Mouse (Mus musculus) liver, embryonic 14.5 days (tissue): ENCODE results near the gene A930004D18Rik. TPM values are rescaled to one million over a fixed set of nuclear protein-coding genes. Genes with fewer than 3 reads are reported as not detected.

Experiments
- ATAC-seq: fragments of 200-750 bp; cut with Nextera tagmentation; 2 replicates; pipeline ENCODE4 v1.8.0; 2017; ENCODE audit warnings: moderate number of reproducible peaks, mild to moderate bottlenecking, moderate library complexity; ENCODE audit not compliant: insufficient read depth
- DNase-seq, 3 experiments: peaks; one replicate each; pipeline ENCODE4 v3.0.0-alpha.2; 2012 to 2013; ENCODE audit warnings: low read depth in 3 of 3, low spot score in 3 of 3
- H3K27ac ChIP-seq: fragments of 300-500 bp; sonication (generic); 2 replicates; pipeline ENCODE4 v1.5.1; 2014; ENCODE audit warnings: moderate library complexity, mild to moderate bottlenecking, control low read depth, inconsistent platforms
- H3K27me3 ChIP-seq: fragments of 300-500 bp; sonication (generic); 2 replicates; pipeline ENCODE4 v1.6.1; 2014; ENCODE audit warnings: mild to moderate bottlenecking, low read length, moderate library complexity; ENCODE audit not compliant: control insufficient read depth, insufficient read depth
- H3K36me3 ChIP-seq: fragments of 300-500 bp; sonication (generic); replicated peaks from 2 replicates; pipeline ENCODE4 v1.6.1; 2014; ENCODE audit warnings: low read depth; ENCODE audit not compliant: control insufficient read depth, insufficient read depth
- H3K4me1 ChIP-seq, 2 experiments: fragments of 200-500 bp in 1 of 2; fragments of 300-500 bp in 1 of 2; sonication (generic) in 1 of 2; replicated peaks; 2 replicates each; pipeline ENCODE4 v1.6.1; 2012 to 2014; ENCODE audit warnings: antibody characterized with exemption in 1 of 2, inconsistent platforms in 1 of 2, low read length in 1 of 2; ENCODE audit not compliant: control insufficient read depth in 2 of 2, insufficient read depth in 2 of 2
- H3K4me2 ChIP-seq: fragments of 300-500 bp; sonication (generic); 2 replicates; pipeline ENCODE4 v1.6.1; 2014; ENCODE audit warnings: low read depth, mild to moderate bottlenecking, control low read depth, moderate library complexity
- H3K4me3 ChIP-seq, 2 experiments: fragments of 200-500 bp in 1 of 2; fragments of 300-500 bp in 1 of 2; sonication (generic) in 1 of 2; 2 replicates each; pipeline ENCODE4 v1.5.1; 2012 to 2014; ENCODE audit warnings: low read depth in 2 of 2, low read length in 2 of 2, mild to moderate bottlenecking in 2 of 2, control low read depth in 1 of 2, inconsistent platforms in 1 of 2, moderate library complexity in 1 of 2; ENCODE audit not compliant: insufficient read depth in 1 of 2
- H3K9ac ChIP-seq: fragments of 300-500 bp; sonication (generic); replicated peaks from 2 replicates; pipeline ENCODE4 v1.6.1; 2014; ENCODE audit warnings: mild to moderate bottlenecking, control low read depth, moderate library complexity
- H3K9me3 ChIP-seq: fragments of 300-500 bp; sonication (generic); 2 replicates; pipeline ENCODE4 v1.6.1; 2016; ENCODE audit warnings: low read length, mixed read lengths; ENCODE audit not compliant: control insufficient read depth
- CTCF ChIP-seq: IDR thresholded peaks from 2 replicates; pipeline ENCODE4 v1.5.1; 2016; ENCODE audit warnings: antibody characterized with exemption, low read depth, control low read depth
- EP300 ChIP-seq: IDR thresholded peaks from 2 replicates; pipeline ENCODE4 v1.6.1; 2016; ENCODE audit warnings: antibody characterized with exemption, low read depth
- WGBS: fragments of 180-500 bp; shearing (Covaris S2); extraction: QIAGEN DNeasy Blood & Tissue Kit; methylation state at CpG from one replicate; pipeline ENCODE4 v1.1.7; 2014; ENCODE audit not compliant: insufficient replicate concordance; 5-methylcytosine and 5-hydroxymethylcytosine counted together
- polyA plus RNA-seq, 2 experiments: library from polyadenylated mRNA; depleted of rRNA in 1 of 2; stranded (reverse) in 1 of 2; unstranded in 1 of 2; fragments of >200 nt; fragmentation: Nextera tagmentation in 1 of 2; extraction: Ambion mirVana in 1 of 2; gene quantifications; 2 replicates each; pipeline versions ENCODE4 v1.2.1 to v1.2.3; 2012 to 2014

A930004D18Rik gene
- polyA plus RNA-seq, 2 experiments, result 0.36 to 0.48 TPM

DNA sequence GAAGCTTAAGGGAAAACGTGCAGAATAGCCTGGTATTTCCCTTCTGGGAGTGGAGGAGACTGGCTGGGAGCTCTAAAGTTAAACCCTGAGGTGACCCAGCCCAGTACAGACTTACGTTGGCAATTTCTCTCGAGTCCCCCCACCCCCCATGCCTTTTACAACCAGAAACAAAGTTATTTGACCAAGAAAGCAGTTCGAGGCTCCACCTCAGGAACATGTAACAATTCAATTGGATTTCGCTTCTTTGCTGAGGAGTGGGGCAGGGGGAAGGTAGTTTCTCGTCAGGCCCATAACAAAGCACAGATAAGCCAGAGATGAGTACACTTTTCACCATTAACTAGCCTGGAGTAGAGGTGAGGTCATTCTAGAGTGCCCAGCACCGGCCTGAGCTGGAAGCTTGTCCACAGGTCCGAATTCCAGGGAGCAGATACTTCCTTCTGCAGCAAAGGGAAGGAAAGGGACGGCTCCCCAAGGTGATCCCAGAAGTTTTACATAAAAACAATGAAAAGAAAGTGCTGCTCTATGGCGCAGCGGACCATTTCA is 11.8 kb upstream of the A930004D18Rik start:
- no peak for TF ChIP-seq CTCF
- no peak for TF ChIP-seq EP300
- Histone ChIP-seq H3K9ac (peak overlapping the region; percentile 16), H3K27ac (no peak overlapping the region), H3K4me3 (peak overlapping the region in 1 of 2 experiments; percentile 10; a peak in 2 of 4 replicates), H3K4me2 (peak overlapping the region; percentile 70), H3K27me3 (peaks cover 77% of the 10 kb centered on the region), H3K9me3 (no peaks in the 10 kb centered on the region), H3K36me3 (no peaks in the 10 kb centered on the region), H3K4me1 (peaks cover 0 to 8% of the 10 kb centered on the region in 2 experiments; a peak in 3 of 4 replicates)
- 18% methylated on average over 11 of the region's 11 CpGs for WGBS
- ATAC-seq (no peak), DNase-seq (no peak)

DNA sequence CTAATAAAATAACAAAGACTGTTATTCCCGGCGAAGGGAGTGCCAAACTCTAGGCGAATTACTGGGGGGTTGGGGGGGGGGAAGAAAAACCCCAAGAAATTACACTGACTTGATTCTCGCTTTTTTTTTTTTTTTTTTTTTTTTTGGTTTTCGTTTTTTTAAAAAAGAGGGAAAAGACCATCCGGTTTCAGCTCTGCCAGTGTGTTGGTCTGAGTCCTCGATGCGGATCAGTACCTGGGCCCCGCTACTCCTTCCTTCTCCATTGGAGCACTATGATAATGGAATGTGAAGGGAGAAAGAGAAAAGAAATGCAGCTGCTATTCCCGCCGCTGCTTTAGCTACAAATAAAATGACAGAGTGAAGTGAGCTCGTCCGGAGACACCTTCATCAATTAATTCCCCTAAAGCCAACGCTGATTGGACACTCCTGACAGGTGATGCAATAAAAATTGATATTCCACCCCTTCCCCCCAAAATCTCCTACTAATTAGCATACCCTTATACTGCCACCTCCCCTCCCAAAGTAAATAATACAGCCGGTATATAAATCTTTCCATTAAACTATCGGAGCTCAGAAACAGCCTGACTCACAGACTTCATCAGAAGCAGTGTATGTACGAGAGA is 11.0 kb upstream of the A930004D18Rik start, which contains the start of gene Skida1:
Gene Skida1 (minus strand): TSS at position 599 of the 623 bp plus-strand sequence.
- ATAC-seq, result no peak
- no peak within 1 kb of the TSS for H3K27ac ChIP-seq

DNA sequence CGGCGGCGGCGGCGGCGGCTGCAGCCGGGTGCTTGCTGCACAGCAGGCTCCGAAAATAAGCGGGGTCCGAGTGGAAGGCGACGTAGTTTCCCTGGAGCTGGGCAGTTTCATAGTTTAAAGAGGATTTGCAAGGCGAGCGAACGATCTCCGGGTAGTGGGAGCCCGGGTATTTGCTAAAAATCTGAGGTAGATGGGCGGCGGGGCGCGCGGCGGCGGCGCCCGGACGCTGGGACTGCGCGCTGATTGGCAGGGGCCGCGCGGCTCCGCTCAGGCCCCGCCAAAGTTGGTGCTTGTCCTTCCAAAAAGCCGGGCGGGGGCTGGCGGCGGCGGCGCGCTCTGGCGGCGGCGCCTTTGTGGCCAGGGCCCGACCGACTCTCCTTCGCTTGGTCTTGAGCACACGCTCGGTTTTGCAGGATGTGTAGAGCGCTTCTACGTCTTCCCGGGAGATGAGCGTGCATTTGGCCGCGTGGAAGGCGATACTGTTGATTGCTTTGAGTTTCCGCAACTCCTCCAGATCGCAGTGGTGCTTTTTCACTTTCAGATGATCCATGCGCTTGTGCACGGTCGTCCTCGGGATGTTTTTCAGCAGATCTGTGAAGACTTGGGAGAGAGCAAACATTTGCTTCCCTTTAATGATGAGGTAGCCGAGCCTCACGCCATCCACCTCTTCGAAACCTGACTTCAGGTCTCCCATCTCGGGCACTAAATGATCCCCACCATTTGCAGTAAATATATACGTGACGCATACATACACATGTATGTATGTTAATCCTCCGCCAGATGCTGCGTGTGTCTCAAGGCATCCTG is 10.3 kb upstream of the A930004D18Rik start:
- Histone ChIP-seq H3K36me3 (no peaks in the 10 kb centered on the region), H3K4me2 (peak overlapping the region; percentile 70), H3K27me3 (peaks cover 76% of the 10 kb centered on the region), H3K4me3 (peak overlapping the region; percentile 67 to 92), H3K27ac (no peak overlapping the region), H3K9ac (peak overlapping the region; percentile 62), H3K4me1 (peaks cover 0 to 8% of the 10 kb centered on the region in 2 experiments; a peak in 3 of 4 replicates), H3K9me3 (no peaks in the 10 kb centered on the region)
- no peak for DNase-seq
- 0% methylated on average over 68 of the region's 70 CpGs for WGBS
- TF ChIP-seq CTCF (no peak), EP300 (no peak)
- peak; percentile 90 for ATAC-seq

More for the DNA sequence above, 11.0 kb upstream of the A930004D18Rik start, which contains the start of gene Skida1:
- H3K36me3 ChIP-seq, result no peaks in the 10 kb centered on the region
- H3K4me3 ChIP-seq, result peak within 1 kb of the TSS; percentile 67 to 92
- TF ChIP-seq CTCF, result no peak
- no peak for TF ChIP-seq EP300
- H3K9me3 ChIP-seq, result no peaks in the 10 kb centered on the region
- WGBS, result 2% methylated on average over 17 of the region's 17 CpGs
- H3K4me1 ChIP-seq, result peaks cover 0 to 8% of the 10 kb centered on the region in 2 experiments; a peak in 3 of 4 replicates
- peaks cover 78% of the 10 kb centered on the region for H3K27me3 ChIP-seq
- DNase-seq, result no peak
- H3K9ac ChIP-seq, result peak within 1 kb of the TSS; percentile 62
- H3K4me2 ChIP-seq, result peak within 1 kb of the TSS; percentile 70

DNA sequence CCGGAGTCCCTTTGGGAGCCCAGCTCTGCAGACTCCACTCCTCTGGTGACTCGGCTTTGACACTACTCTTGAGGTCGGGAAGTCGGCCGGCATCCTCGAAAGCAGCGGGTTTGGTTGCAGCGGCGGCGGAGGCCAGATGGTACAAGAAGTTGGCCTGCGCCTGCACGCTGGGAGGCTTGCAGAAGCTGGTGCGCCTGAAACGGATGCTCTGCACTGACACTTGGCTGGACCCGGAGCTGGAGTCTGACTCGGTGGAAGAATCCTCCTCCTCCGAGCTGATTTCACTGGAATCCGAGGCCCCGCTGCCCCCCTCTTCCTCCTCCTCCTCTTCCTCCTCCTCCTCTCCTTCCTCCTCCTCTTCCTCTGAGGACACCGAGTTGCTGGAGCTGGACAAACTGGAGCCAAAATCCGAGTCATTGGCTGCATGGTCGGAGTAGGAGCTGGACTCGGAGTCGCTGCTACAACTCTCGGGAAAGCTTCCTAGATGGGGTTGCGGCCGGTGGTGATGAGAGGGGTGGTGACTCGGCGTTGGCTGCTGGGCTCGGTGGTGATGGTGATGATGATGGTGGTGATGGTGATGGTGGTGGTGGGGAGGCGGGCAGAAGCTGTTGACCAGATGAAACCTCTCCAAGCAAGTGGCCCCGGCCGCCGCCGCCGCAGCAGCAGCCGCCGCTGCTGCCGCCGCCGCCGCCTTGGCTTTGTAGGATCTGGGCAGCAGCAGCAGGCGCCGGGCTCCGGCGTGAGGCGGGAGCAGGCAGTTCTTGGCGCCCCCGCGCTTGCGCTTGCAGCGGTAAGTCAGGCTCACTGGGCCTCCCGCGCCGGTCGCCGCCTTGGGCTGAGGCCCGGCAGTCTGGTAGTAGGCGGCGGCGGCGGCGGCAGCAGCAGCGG is 9.5 kb upstream of the A930004D18Rik start:
- Histone ChIP-seq H3K4me2 (peak overlapping the region; percentile 70), H3K36me3 (no peaks in the 10 kb centered on the region), H3K9me3 (no peaks in the 10 kb centered on the region), H3K4me1 (peaks cover 0 to 8% of the 10 kb centered on the region in 2 experiments; a peak in 3 of 4 replicates), H3K9ac (peak overlapping the region; percentile 62), H3K27ac (no peak overlapping the region), H3K4me3 (peak overlapping the region; percentile 67 to 92), H3K27me3 (peaks cover 77% of the 10 kb centered on the region)
- DNase-seq (no peak), ATAC-seq (peak; percentile 73)
- under 1% methylated on average over 64 of the region's 64 CpGs for WGBS
- TF ChIP-seq CTCF (no peak), EP300 (no peak)
